Mouse (Mus musculus): ENCODE measurements around the gene Fkbp11.

Gene Fkbp11

DNA sequence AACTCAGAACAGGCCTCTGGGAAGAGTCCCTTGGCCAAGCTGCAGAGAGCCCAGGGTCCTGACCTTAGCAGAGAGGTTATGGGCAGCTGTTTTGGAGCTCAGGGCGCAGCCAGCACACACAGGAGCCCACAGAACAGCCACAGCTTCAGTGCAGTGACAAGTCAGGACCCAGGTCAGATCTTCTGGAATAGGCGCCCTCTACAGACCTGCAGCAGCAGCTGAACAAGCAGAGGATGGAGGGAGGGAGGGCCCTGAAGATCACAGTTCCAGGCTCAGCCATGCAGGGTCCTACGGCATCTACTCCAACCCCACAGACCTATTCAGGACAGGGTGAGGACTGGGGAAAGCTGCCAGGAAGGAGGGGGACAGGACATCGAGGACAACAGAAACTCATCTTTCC is 10.8 kb upstream of the Fkbp11 start:
- DNase-seq (ENCODE audit: low spot score) = no peak

DNA sequence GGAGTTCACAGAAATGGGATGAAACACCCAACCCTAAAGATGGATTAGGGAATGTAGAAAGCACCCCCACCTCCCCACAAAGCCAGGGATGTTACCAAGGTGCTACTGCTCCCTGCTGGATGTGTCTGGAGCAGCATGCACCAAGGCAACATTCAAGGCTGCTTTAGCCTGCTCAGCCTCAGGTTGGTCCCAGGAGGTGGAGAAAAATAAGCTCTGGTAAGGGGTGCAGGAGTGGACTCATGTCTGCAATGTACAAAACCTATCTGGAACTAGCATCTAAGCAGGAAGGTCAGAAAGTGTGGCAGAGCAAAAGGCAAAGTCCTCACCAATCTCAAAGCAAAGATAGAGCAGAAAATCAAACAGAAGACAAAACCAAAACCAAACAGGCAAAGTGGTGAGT is 9.9 kb upstream of the Fkbp11 start:
- DNase-seq (ENCODE audit: low spot score) = no peak

DNA sequence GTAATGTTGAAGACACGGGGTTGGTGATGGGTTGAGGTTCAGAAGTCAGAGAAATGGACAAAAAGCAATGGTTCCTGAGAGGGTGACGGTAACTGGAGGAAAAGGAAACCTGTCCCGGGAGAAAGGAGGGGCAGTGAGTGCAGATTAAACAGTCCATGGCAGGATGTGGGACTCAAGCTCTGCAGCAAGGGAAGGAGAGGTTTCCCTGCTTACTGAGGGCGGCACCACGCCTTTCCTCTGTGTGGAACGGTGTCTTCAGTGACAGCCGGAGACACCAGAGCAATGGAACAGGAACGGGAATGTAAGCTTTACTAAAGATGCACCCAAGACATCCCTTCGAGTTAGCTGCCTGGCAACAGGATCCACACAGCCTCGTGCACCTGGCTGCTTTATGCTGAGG is 8.5 kb upstream of the Fkbp11 start:
- no peak for DNase-seq (ENCODE audit: low spot score)

DNA sequence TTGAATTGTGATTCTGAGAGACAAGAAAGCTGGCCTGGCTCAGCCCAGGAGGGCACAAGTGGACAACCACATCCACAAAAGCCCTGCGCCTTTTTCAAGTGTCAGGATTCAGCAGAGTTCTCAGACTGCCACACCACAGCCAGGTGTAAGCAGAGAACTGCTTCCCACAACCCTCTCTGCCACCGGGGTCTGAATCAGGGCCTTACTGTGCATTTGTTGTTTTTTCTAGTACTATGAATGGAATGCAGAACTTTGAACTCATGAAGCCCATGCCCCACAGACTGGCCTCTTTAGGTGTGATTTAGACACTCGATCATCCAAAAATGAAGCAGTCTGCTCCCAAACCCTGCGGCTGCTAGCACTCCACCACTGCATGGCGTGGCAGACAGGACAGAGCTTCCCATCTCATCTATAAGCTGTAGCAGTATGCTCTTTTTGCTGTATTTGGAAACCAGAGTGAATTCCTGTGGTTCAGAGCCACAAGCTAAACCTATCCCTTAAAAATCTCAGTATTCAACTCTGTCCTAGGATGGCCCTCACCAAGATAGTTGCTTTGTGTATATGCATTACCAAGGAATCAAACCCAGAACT is 6.1 kb upstream of the Fkbp11 start:
- no peak for DNase-seq (ENCODE audit: low spot score)

DNA sequence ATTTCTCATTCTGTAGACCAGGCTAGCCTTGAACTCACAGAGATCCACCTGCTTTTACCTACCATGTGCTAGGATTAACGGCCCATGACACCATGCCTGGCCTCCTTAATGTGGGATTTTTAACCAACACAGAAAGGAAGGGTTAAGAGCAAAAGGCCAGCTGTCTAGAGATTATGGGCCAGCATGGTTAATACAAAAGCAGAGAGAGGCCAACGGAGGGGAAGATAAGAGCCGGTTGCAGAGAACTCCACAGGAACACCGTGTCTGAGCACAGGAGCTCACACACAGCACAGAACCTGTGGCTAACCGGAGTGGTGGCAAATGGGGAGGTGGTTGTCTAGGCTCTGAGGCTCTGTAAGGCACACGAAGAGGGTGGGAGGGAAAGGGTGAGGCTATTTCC is 5.4 kb upstream of the Fkbp11 start:
- no peak for DNase-seq (ENCODE audit: low spot score)

DNA sequence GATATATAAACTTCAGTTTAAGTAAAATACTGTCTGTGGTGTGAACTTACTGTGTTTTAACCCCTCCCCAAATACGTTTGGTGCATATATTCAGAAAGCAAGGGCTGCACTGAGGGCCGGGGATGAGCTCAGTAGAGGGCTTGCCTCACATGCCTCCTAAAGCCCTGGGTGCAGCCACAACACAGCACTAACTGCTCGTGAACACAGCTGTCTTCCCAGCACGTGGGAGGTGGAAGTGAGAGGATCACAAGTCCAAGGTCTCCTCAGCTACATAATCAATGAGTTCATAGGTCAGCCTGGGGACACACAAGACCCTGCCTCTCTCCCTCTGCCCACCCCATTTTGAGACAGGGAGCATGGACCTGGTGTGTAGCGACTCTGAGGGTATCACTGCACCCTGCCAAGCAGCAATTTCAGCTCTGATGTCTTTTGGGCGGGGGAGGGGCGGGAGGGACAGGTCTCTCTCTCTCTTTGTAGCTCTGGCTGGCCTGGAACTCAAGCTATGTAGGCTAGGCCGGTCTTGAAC is 4.1 kb upstream of the Fkbp11 start:
- DNase-seq (ENCODE audit: low spot score) = no peak

DNA sequence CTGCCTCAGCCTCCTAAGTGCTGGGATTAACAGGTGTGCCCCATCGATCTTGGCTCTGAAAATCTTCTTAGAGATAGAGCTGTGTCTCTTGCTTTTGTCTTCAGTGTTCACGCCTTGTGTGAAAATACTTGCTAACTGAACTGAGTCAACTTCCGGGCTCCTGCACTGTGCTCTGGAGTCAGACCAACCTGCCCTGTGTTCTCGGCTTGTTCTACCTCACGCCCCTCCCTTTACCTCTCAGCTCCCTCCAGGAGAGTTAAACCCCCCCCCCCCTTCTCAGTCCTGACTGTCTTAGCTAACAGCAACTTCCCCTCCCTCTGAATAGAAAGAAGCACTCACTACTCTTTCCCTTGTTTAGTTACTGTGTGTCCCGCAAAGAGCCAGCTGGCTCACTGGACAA is 2.8 kb upstream of the Fkbp11 start:
- DNase-seq (ENCODE audit: low spot score) = no peak

DNA sequence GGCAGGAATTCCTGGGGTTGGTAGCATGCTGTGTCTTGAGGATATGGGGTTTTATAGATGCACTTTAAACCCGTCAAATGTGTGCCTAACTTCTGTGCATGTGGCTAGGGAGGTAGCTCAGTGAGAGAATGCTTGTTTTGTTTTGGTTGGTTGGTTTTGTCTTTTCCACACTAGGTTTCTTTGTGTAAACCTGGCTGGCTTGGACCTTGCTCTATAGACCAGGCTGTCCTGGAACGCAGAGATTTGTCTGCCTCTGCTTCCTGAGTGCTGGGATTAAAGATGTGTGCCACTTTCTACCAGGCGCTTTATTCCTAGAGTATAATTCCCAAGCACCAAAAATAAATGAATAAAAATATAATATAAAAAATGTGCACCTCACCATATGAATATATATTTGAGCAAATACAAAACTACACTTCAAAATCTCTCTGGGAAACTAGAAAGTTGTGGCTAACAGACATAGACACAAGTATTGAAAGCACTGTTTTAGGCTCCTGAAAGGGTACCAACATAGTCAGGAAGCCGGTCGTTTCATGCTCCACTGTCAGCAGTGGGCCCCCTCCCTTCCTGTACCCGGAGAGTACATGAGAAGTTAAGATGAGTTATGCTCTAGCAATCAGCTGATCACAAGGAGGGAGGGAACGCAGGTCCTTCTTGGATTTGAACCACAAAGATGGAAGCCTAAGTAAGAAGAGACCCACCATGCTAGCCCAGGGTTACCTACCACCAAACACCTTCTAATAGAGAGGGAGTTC is 2.0 kb upstream of the Fkbp11 start:
- no peak for DNase-seq (ENCODE audit: low spot score)

DNA sequence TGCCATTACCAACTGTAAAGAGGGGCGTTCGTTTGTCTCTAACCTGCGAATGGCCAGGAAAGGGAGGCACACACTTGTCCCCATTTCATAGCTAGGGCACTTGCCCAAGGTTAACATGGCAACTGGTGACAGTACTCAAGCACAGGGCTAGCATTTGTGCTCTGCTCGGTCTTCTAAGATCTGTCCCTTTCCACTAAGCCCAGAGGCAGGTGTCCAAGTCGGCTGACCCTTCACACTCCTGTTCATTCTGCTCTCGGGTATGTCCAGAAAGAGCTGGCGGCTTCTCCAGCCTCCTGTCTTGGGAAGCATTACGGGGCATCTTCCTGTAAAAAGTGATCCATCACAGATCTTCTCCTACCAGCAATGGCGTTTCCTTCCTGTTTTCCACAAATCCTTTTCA is 368 bp upstream of the Fkbp11 start:
- DNase-seq (ENCODE audit: low spot score) = no peak

DNA sequence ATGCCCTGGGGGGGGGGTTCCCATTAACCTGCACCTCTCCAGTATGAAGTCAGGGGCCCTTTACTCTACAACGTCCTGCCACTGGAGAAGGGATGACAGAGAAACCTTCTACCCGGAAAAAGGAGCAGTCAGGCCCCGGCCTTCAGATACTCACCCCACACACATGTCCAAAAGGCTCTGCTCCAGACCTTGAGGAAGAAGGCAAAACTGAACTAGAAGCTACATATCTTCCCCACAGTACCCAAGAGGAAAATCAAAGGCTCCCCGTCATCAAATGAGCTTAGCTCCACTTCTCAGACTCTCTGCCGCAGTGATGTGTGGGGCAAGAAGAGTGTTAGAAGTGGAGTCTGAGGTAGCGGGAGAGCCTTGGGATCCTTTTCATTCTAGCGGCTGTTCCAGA is 1.3 kb downstream of the Fkbp11 start:
- no peak for DNase-seq (ENCODE audit: low spot score)

DNA sequence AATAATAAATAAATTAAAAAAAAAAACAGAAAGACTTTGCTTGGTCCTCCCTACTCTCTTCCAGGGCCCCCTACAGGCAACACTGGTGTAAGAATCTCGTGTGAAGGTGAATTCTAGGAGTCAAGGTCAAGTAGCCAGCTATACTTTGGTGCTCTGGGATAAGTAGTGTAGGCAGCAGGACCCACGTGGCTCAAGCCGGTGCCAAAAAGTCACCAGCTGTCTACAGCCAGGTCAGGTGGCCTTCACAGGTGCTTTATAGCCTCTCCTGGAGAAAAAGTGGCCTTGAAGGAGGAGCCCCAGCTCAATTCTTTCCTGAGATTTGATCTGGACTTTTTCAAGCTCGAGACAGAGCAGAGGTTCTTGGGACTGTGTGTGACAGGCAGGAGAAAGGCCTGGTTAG is 1.9 kb downstream of the Fkbp11 start:
- no peak for DNase-seq (ENCODE audit: low spot score)

DNA sequence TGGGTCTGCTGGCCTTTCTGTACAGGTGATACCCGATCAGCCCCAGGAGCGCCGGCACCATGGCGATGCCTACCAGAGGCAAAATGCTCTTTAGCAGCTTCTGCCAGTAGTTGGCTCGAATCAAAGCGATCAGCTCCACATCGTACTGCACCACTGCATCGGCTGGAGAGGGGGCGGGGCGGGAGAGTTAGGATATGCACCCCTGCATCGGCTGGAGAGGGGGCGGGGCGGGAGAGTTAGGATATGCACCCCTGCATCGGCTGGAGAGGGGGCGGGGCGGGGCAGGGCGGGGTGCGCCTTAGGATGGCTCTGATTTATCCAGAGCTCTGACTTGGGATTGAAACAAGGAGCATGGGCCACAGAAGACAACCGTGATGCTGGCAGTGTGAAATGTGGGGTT is 3.6 kb downstream of the Fkbp11 start:
- DNase-seq (ENCODE audit: low spot score) = no peak

DNA sequence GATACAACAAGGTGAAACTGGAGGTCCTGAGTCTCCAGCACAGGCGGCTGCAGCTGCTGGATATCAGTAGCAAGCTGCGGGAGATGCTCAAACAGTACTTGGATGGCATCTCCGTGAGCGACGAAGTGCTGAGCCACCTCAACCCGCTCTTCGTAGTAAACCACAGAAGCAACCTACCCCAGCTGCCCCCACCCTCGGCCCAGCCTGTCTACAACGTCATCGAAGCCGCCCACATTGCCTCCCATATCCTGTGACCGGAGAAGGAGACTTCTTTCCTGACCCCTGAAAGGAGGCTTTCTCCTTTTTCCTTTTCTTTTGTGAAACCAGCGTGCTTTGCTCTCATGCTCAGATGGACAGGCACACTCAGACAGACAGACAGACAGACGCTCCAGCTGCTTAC is 5.1 kb downstream of the Fkbp11 start:
- no peak for DNase-seq (ENCODE audit: low spot score)

DNA sequence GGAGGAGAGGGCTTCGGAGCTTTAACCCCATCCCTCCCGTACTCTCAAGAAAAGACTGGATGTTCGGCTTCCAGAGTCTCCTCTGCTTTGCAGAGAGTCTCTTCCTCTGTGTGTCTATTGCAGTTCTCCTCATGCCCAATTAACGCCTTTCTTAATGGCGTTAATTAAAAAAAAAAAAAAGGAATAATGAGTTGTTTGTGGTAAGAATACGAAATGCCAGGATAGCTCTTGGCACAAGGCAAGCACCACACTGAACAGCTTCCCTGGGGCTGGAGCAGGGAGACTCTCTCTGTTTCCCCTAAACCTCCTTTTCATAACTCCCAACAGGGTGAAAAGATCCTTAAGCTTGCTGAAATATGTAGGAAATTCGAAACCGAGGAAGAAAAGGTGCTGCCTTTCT is 5.8 kb downstream of the Fkbp11 start:
- no peak for DNase-seq (ENCODE audit: low spot score)

DNA sequence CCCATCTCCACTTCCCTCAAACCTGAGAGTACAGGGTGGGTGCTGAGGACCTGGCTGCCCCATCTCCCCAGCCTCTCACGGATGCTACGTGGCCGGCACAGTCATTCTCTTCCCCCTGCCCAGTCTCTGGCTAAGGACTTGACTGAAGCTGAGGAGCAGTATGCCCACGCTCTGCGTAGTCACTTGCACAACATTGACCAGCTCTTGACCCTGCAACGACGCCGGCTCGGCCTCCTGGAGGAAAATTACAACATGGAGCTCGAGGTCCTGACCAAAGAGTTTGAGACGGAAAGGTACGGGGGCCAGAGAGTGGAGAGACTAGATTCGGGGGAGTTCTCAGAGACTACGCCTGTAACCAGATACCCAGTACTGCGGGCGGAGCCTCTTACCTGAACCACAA is 10.7 kb downstream of the Fkbp11 start:
- no peak for DNase-seq (ENCODE audit: low spot score)

DNA sequence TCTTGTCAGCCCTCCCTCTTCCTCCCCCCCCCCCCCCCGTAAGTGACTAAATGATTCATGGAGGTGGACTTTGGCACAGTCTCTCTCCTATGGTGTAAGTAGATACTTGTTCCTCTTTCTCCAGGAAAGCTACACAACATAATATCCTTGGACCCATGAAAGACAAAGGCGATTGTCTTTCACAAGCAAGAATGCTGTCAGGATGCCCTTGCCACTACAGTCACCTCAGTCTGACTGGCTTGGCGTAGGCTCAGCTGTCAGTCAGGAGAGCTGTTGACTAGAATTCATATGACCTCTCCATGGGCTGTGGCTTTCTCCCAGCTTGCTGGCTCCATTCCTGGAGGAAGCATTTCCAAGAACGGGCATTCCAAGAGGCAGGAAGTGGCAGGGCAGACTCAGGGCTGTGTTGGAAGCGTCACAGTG is 13.8 kb downstream of the Fkbp11 start:
- no peak for DNase-seq (ENCODE audit: low spot score)

DNA sequence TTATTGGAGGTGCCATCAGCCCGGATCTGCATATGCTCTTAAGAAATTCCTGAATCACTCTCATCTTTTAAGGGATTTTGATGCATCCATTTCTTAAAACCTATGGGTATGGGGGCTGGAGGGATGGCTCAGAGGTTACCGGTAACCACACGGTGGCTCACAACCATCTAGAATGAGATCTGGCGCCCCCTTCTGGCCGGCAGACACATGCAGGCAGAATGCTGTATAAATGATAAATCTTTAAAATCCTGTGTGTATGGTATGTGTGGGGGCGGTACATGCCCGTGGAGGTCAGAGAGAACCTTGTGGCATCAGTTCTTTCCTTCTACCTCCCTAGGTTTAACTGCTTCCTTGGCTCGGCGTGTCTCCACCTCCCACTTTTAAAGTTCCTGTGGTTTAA is 17.6 kb downstream of the Fkbp11 start:
- DNase-seq (ENCODE audit: low spot score) = peak; percentile 56

DNA sequence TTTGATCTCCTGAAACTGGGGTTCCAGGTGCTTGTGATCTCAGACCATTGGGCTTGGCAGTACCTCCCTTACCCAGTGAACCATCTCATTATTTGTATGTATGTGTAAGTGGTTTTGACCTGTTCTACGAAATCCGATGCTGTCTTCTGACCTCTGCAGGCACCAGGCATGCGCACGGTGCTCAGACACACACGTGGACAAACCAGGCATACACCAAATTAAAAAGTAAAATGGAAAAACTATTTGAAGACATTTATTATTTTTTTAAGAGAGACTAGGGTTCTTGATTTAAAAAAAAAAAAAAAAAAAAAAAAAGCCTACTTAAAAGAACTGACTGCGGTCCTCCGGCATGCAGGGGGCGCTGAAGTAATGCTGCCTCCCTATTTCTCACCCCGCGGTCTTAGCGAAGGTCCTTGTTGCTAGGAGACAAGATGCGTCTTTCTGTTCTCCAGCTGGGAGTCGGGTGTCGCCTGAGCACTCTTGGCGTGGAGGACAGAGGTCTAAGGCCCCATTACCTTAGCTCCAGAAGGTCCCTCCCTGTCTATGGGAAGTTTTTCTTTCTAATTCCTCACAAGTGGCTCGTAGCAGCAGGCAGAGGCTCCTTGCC is 20.1 kb downstream of the Fkbp11 start, which contains the start of gene Ccdc65:
Gene Ccdc65 (plus strand): TSS at position 442 of the 607 bp plus-strand sequence.
- DNase-seq (ENCODE audit: low spot score) = peak; percentile 72

DNA sequence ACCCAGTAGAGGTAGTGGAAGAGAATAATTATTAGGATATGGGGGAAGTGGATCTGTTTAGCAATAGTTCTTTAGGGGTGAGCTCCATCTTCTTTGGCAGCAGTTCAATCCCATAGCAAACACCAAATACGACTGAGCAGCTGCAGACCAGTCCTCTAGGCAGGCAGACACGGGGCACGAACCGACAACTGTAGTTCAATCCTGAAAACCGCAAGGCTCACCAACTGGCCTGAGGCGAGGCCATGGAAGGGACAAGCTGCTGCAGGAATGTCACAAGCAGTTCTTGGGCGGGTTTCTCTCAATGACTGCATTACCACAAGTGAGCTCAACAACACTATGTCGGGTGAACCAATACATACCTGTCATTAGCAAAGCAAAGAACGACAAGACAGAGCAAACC is 23.7 kb downstream of the Fkbp11 start:
- no peak for DNase-seq (ENCODE audit: low spot score)

DNA sequence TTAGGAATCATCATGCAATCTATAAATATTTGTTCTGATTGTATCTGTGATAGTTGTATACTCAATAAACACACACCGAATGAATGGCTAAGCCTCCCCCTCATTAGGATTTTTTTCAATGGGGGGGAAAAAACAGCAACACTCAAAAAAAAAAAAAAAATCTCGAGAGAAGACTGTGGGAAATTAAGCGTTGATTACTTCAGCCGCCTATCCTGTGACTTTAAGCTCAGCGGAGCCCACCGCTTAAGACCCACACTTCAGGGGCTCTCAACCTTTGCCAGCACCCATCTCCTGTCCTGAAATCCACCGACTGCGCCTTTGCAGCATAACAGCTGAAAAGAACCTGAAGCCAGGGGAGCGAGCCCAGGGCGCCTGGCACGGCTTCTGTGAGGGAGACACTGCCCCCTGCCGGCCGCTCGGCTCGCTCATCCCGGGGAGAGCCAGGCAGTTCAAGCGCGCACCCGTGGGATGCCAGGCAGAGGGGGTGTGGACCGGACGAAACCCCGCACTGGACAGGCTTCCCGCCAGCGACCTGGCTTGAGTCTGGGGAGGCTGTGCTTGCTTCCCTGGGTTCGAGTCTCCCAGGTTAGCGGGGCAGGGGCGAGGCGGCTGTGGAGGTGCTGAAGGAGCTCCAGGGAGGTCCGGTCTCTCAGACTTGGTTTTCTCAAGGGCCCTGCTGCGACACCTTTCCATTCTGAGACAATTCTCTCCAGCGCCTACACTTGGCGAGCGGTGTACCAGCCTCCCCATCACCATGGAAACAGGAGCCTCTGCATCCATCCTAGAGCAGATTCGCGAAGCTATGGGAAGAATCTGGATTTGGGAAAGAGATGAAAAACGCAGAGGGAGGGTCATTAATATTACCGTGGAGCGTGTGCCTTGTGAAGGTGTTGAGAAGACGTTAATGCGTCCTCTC is 28.6 kb downstream of the Fkbp11 start:
- DNase-seq (ENCODE audit: low spot score) = peak; percentile 63

DNA sequence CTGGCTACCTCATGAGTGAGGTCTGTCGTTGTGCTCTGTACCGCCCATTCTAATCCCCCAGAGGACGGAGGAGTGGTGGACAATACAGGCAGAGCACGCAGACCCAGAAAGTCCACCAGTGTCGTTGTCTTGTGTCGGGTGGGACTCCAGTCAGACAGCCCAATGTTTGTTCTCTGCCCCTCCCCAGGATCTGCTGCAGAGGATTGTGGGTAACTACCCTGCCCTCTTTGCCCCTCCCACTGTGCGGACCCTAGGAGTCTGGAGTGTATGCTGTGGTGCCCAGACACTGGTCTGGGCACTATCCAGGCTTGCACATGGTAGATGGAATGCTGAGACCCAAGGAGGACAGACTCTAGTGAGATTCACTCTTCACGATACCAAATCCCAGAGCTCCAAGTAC is 31.8 kb downstream of the Fkbp11 start:
- DNase-seq (ENCODE audit: low spot score) = no peak

DNA sequence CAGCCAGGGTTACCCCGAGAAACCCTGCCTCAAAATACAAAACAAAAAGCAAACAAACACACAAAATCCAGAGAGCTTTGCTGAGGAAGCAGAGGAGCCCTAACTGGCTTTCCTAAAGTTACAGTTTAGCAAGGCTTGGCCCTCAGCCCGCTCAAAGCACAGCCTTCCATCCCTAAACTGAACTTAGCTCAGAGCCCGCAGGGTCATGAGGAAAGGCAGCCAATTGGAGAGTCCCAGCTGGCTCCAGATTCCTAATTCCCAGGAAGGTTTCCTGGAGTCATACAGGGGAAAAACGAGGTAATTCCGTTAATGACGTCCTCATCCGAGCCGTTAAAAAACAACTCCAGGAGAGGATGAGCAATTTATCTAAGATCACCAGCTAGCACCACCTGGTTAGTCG is 32.3 kb downstream of the Fkbp11 start:
- no peak for DNase-seq (ENCODE audit: low spot score)
